Mouse (Mus musculus): Measurements from ENCODE around the gene Plekhg1.

GRCm38 (mm10) chr10:3980231-3980630 lies 240.1 kb downstream of the Plekhg1 start:
- TF ChIP-seq CTCF (IDR thresholded peaks at IDR 0.05), result no peak
- TF ChIP-seq EP300 (IDR thresholded peaks at IDR 0.05), result no peak

Measured in lung, postnatal 0 days (tissue).